Mouse (Mus musculus) 416B (cell line): ENCODE data around the gene Ttc9.

ENCODE experiments used
- DNase-seq: peaks from one replicate; pipeline ENCODE4 v3.0.0; 2011; ENCODE audit warnings: low read depth

Ttc9 gene

GRCm38 (mm10) chr12:81658086-81658485 lies 27.0 kb downstream of the Ttc9 start:
- no peak for DNase-seq

- DNase-seq: no peak
These were observed 31.0 kb downstream of the Ttc9 start for GRCm38 (mm10) chr12:81662076-81662475.

- peak; percentile 61 for DNase-seq
These were observed 32.1 kb downstream of the Ttc9 start for GRCm38 (mm10) chr12:81663116-81663515.

GRCm38 (mm10) chr12:81663906-81664305 lies 32.9 kb downstream of the Ttc9 start:
- no peak for DNase-seq

- DNase-seq: peak; percentile 64
These were observed 37.4 kb downstream of the Ttc9 start for GRCm38 (mm10) chr12:81668406-81668805.

GRCm38 (mm10) chr12:81675557-81675956 lies 44.5 kb downstream of the Ttc9 start:
- DNase-seq: no peak

GRCm38 (mm10) chr12:81679807-81680529 lies 48.9 kb downstream of the Ttc9 start:
- peak; percentile 17 for DNase-seq

GRCm38 (mm10) chr12:81683395-81683794 lies 52.3 kb downstream of the Ttc9 start:
- DNase-seq: no peak

GRCm38 (mm10) chr12:81684096-81684495 lies 53.0 kb downstream of the Ttc9 start:
- DNase-seq: no peak

- no peak for DNase-seq
These were observed 54.9 kb downstream of the Ttc9 start for GRCm38 (mm10) chr12:81685981-81686380.

- DNase-seq: no peak
These were observed 55.5 kb downstream of the Ttc9 start for GRCm38 (mm10) chr12:81686406-81687117.

GRCm38 (mm10) chr12:81687873-81688272 lies 56.8 kb downstream of the Ttc9 start:
- no peak for DNase-seq

- DNase-seq: peak; percentile 77
These were observed 57.5 kb downstream of the Ttc9 start for GRCm38 (mm10) chr12:81688537-81688936.

- DNase-seq: no peak
These were observed 58.5 kb downstream of the Ttc9 start for GRCm38 (mm10) chr12:81689505-81690056.

- DNase-seq: no peak
These were observed 59.1 kb downstream of the Ttc9 start for GRCm38 (mm10) chr12:81690111-81690510.

GRCm38 (mm10) chr12:81690751-81691150 lies 59.7 kb downstream of the Ttc9 start:
- DNase-seq: no peak

- no peak for DNase-seq
These were observed 60.2 kb downstream of the Ttc9 start for GRCm38 (mm10) chr12:81691177-81691730.

GRCm38 (mm10) chr12:81698011-81698410 lies 67.0 kb downstream of the Ttc9 start:
- no peak for DNase-seq

- peak; percentile 10 for DNase-seq
These were observed 71.9 kb downstream of the Ttc9 start for GRCm38 (mm10) chr12:81702903-81703302.

GRCm38 (mm10) chr12:81712618-81713017 lies 81.6 kb downstream of the Ttc9 start:
- DNase-seq: no peak
